Mouse (Mus musculus): ENCODE measurements around the gene Actr1a.

Actr1a gene

GRCm38 (mm10) chr19:46406592-46407386, 11.2 kb upstream of the Actr1a start:
- in situ Hi-C loops (cut with MboI; ENCODE audit: low pct_unique_long_range_greater_than_20kb in 1 of 2, low sequenced_read_pairs in 2 of 2, unreplicated experiment in 1 of 2), result no loop called here

GRCm38 (mm10) chr19:46404030-46404429, 8.5 kb upstream of the Actr1a start:
- in situ Hi-C loops (cut with MboI; ENCODE audit: low pct_unique_long_range_greater_than_20kb in 1 of 2, low sequenced_read_pairs in 2 of 2, unreplicated experiment in 1 of 2), result no loop called here

GRCm38 (mm10) chr19:46400558-46400957, 5.0 kb upstream of the Actr1a start:
- in situ Hi-C loops (cut with MboI; ENCODE audit: low pct_unique_long_range_greater_than_20kb in 1 of 2, low sequenced_read_pairs in 2 of 2, unreplicated experiment in 1 of 2), result no loop called here

GRCm38 (mm10) chr19:46399886-46400285, 4.3 kb upstream of the Actr1a start:
- in situ Hi-C loops (cut with MboI; ENCODE audit: low pct_unique_long_range_greater_than_20kb in 1 of 2, low sequenced_read_pairs in 2 of 2, unreplicated experiment in 1 of 2), result loop anchor here in 1 of 2 experiments (5.0 kb wide), 1 partner anchor 32 kb away; no protein-coding TSS in a partner anchor

- in situ Hi-C loops (cut with MboI; ENCODE audit: low pct_unique_long_range_greater_than_20kb in 1 of 2, low sequenced_read_pairs in 2 of 2, unreplicated experiment in 1 of 2), result loop anchor here in 1 of 2 experiments (5.0 kb wide), 1 partner anchor 33 kb away; no protein-coding TSS in a partner anchor
Measured at GRCm38 (mm10) chr19:46399372-46399771, 3.8 kb upstream of the Actr1a start.

- in situ Hi-C loops (cut with MboI; ENCODE audit: low pct_unique_long_range_greater_than_20kb in 1 of 2, low sequenced_read_pairs in 2 of 2, unreplicated experiment in 1 of 2), result loop anchor here in 1 of 2 experiments (5.0 kb wide), 1 partner anchor 34 kb away; no protein-coding TSS in a partner anchor
Measured at GRCm38 (mm10) chr19:46398401-46398800, 2.9 kb upstream of the Actr1a start.

- in situ Hi-C loops (cut with MboI; ENCODE audit: low pct_unique_long_range_greater_than_20kb in 1 of 2, low sequenced_read_pairs in 2 of 2, unreplicated experiment in 1 of 2), result loop anchor here in 1 of 2 experiments (5.0 kb wide), 1 partner anchor 35 kb away; no protein-coding TSS in a partner anchor
Measured at GRCm38 (mm10) chr19:46397436-46398001, 2.0 kb upstream of the Actr1a start.

- in situ Hi-C loops (cut with MboI; ENCODE audit: low pct_unique_long_range_greater_than_20kb in 1 of 2, low sequenced_read_pairs in 2 of 2, unreplicated experiment in 1 of 2), result loop anchor here in 1 of 2 experiments (5.0 kb wide), 1 partner anchor 35 kb away; no protein-coding TSS in a partner anchor
Measured at GRCm38 (mm10) chr19:46396686-46397435, 1.3 kb upstream of the Actr1a start, which contains the start of gene Sufu. Sufu (plus strand) TSS chr19:46396896.

GRCm38 (mm10) chr19:46396109-46396508, 561 bp upstream of the Actr1a start:
- in situ Hi-C loops (cut with MboI; ENCODE audit: low pct_unique_long_range_greater_than_20kb in 1 of 2, low sequenced_read_pairs in 2 of 2, unreplicated experiment in 1 of 2), result loop anchor here in 1 of 2 experiments (5.0 kb wide), 1 partner anchor 36 kb away; no protein-coding TSS in a partner anchor

- in situ Hi-C loops (cut with MboI; ENCODE audit: low pct_unique_long_range_greater_than_20kb in 1 of 2, low sequenced_read_pairs in 2 of 2, unreplicated experiment in 1 of 2), result loop anchor here in 1 of 2 experiments (5.0 kb wide), 1 partner anchor 38 kb away; no protein-coding TSS in a partner anchor
Measured at GRCm38 (mm10) chr19:46394712-46395108, 838 bp downstream of the Actr1a start.

GRCm38 (mm10) chr19:46392018-46392417, 3.5 kb downstream of the Actr1a start:
- in situ Hi-C loops (cut with MboI; ENCODE audit: low pct_unique_long_range_greater_than_20kb in 1 of 2, low sequenced_read_pairs in 2 of 2, unreplicated experiment in 1 of 2), result no loop called here

GRCm38 (mm10) chr19:46389872-46390271, 5.7 kb downstream of the Actr1a start:
- in situ Hi-C loops (cut with MboI; ENCODE audit: low pct_unique_long_range_greater_than_20kb in 1 of 2, low sequenced_read_pairs in 2 of 2, unreplicated experiment in 1 of 2), result no loop called here

GRCm38 (mm10) chr19:46382275-46382674, 13.3 kb downstream of the Actr1a start:
- in situ Hi-C loops (cut with MboI; ENCODE audit: low pct_unique_long_range_greater_than_20kb in 1 of 2, low sequenced_read_pairs in 2 of 2, unreplicated experiment in 1 of 2), result no loop called here

- in situ Hi-C loops (cut with MboI; ENCODE audit: low pct_unique_long_range_greater_than_20kb in 1 of 2, low sequenced_read_pairs in 2 of 2, unreplicated experiment in 1 of 2), result no loop called here
Measured at GRCm38 (mm10) chr19:46375891-46376290, 19.7 kb downstream of the Actr1a start.

GRCm38 (mm10) chr19:46375489-46375888, 20.1 kb downstream of the Actr1a start:
- in situ Hi-C loops (cut with MboI; ENCODE audit: low pct_unique_long_range_greater_than_20kb in 1 of 2, low sequenced_read_pairs in 2 of 2, unreplicated experiment in 1 of 2), result no loop called here

- in situ Hi-C loops (cut with MboI; ENCODE audit: low pct_unique_long_range_greater_than_20kb in 1 of 2, low sequenced_read_pairs in 2 of 2, unreplicated experiment in 1 of 2), result no loop called here
Measured at GRCm38 (mm10) chr19:46374477-46375088, 21.0 kb downstream of the Actr1a start.

- in situ Hi-C loops (cut with MboI; ENCODE audit: low pct_unique_long_range_greater_than_20kb in 1 of 2, low sequenced_read_pairs in 2 of 2, unreplicated experiment in 1 of 2), result no loop called here
Measured at GRCm38 (mm10) chr19:46369204-46369603, 26.3 kb downstream of the Actr1a start.

- in situ Hi-C loops (cut with MboI; ENCODE audit: low pct_unique_long_range_greater_than_20kb in 1 of 2, low sequenced_read_pairs in 2 of 2, unreplicated experiment in 1 of 2), result no loop called here
Measured at GRCm38 (mm10) chr19:46367798-46368590, 27.6 kb downstream of the Actr1a start.

All from mouse embryonic stem cell (cell line).